Mouse (Mus musculus) left cerebral cortex, adult 18-20 months (tissue): ENCODE measurements around the gene B4galt3. TPM values are rescaled to one million over a fixed set of nuclear protein-coding genes. Genes with fewer than 3 reads are reported as not detected.
"Not testable (repeated sequence)": the region's sequence is repeated elsewhere in the genome, so short reads cannot be mapped to it uniquely, and the experiment has no call there.

Source experiments
- DNase-seq, 2 experiments: peaks; one replicate each; pipeline ENCODE4 v3.0.0; 2021 to 2022; ENCODE audit warnings: low spot score in 2 of 2, mixed read lengths in 1 of 2
- total RNA-seq, 2 experiments: library from RNA; stranded (reverse); gene quantifications; 2 replicates each; pipeline ENCODE4 v1.2.3; 2021

B4galt3 gene
- total RNA-seq, 2 experiments from 2014 or later = 64.3 to 71.8 TPM

- DNase-seq = peak in 1 of 2 experiments; percentile 1
Measured at GRCm38 (mm10) chr1:171283188-171284160, 13.3 kb downstream of the B4galt3 start.

- DNase-seq = peak in 1 of 2 experiments; percentile 2
Measured at GRCm38 (mm10) chr1:171284491-171284890, 14.4 kb downstream of the B4galt3 start.

GRCm38 (mm10) chr1:171285096-171285892, 15.2 kb downstream of the B4galt3 start:
- no peak for DNase-seq

- DNase-seq = no peak
Measured at GRCm38 (mm10) chr1:171286517-171286916, 16.4 kb downstream of the B4galt3 start.

- peak; percentile 93 to 95 for DNase-seq
Measured at GRCm38 (mm10) chr1:171287136-171288081, 17.3 kb downstream of the B4galt3 start, which contains the start of gene Usp21. TSS of gene Usp21 (minus strand) at chr1:171287991.

- DNase-seq = no peak
Measured at GRCm38 (mm10) chr1:171288328-171288727, 18.2 kb downstream of the B4galt3 start.

GRCm38 (mm10) chr1:171293351-171293750, 23.2 kb downstream of the B4galt3 start:
- no peak for DNase-seq

GRCm38 (mm10) chr1:171293906-171294297, 23.8 kb downstream of the B4galt3 start:
- DNase-seq = no peak

- peak; percentile 71 to 85 for DNase-seq
Measured at GRCm38 (mm10) chr1:171294298-171295062, 24.4 kb downstream of the B4galt3 start, which contains the start of gene Ufc1. TSS of gene Ufc1 (minus strand) at chr1:171295024.

GRCm38 (mm10) chr1:171295063-171295402, 24.9 kb downstream of the B4galt3 start:
- DNase-seq = no peak

- no peak for DNase-seq
Measured at GRCm38 (mm10) chr1:171298226-171298625, 28.1 kb downstream of the B4galt3 start.

- not testable (repeated sequence) for DNase-seq
Measured at GRCm38 (mm10) chr1:171306157-171306556, 36.0 kb downstream of the B4galt3 start.

GRCm38 (mm10) chr1:171309321-171309720, 39.2 kb downstream of the B4galt3 start:
- DNase-seq = no peak

GRCm38 (mm10) chr1:171319748-171320147, 49.6 kb downstream of the B4galt3 start:
- no peak for DNase-seq

- no peak for DNase-seq
Measured at GRCm38 (mm10) chr1:171320151-171320550, 50.0 kb downstream of the B4galt3 start.

GRCm38 (mm10) chr1:171321415-171321814, 51.3 kb downstream of the B4galt3 start:
- DNase-seq = no peak

GRCm38 (mm10) chr1:171322012-171322411, 51.9 kb downstream of the B4galt3 start:
- no peak for DNase-seq

- no peak for DNase-seq
Measured at GRCm38 (mm10) chr1:171325571-171325970, 55.4 kb downstream of the B4galt3 start.
